Mouse (Mus musculus) adrenal gland, adult 18-20 months (tissue): ENCODE measurements around the gene Kcnip2. TPM values are rescaled to one million over a fixed set of nuclear protein-coding genes. Genes with fewer than 3 reads are reported as not detected.

ENCODE experiments used
- total RNA-seq, 2 experiments: library from RNA; stranded (reverse); gene quantifications; 1 replicate in 1 of 2; 2 replicates in 1 of 2; pipeline ENCODE4 v1.2.3; 2021

The Kcnip2 gene
- total RNA-seq, 2 experiments from 2014 or later, result 0.13 TPM; not detected in 1

Other genes with a start within 250 kb of the Kcnip2 start
- 10 to 100 TPM; 30.9 to 47.7 TPM for gene Fbxw4, start 155.7 kb downstream of the Kcnip2 start, total RNA-seq
- not detected for gene Fgf8, start 73.1 kb downstream of the Kcnip2 start, total RNA-seq
- gene Npm3, start 66.5 kb downstream of the Kcnip2 start, total RNA-seq, result 10 to 100 TPM; 28.5 to 30.7 TPM
- 10 to 100 TPM; 75.4 to 86.4 TPM for gene Mgea5, start 32.2 kb downstream of the Kcnip2 start, total RNA-seq
- 10 to 100 TPM; 12.0 to 12.3 TPM for gene Armh3, start 182.4 kb upstream of the Kcnip2 start, total RNA-seq
- gene Hps6, start 187.4 kb upstream of the Kcnip2 start, total RNA-seq, result 10 to 100 TPM in 1 of 2 experiments, 1 to 10 TPM in 1; 9.8 to 15.1 TPM
- gene Pprc1, start 228.8 kb upstream of the Kcnip2 start, total RNA-seq, result 10 to 100 TPM; 39.8 to 40.9 TPM
- gene Ldb1, start 229.2 kb upstream of the Kcnip2 start, total RNA-seq, result 10 to 100 TPM; 53.0 to 59.4 TPM